Mouse (Mus musculus) G1E (cell line): ENCODE data around the gene Men1. TPM values are rescaled to one million over a fixed set of nuclear protein-coding genes. Genes with fewer than 3 reads are reported as not detected.

Experiments
- ATAC-seq: 2 replicates; pipeline ENCODE4 v1.8.0; 2016; ENCODE audit warnings: mild to moderate bottlenecking; ENCODE audit not compliant: insufficient number of reproducible peaks, poor library complexity, low FRiP score, severe bottlenecking; ENCODE audit errors: extremely low read depth
- DNase-seq: peaks from one replicate; pipeline ENCODE4 v3.0.0; 2012; ENCODE audit warnings: low spot score
- H3K27me3 ChIP-seq: 2 replicates; pipeline ENCODE4 v1.6.1; 2012; ENCODE audit warnings: mild to moderate bottlenecking, low read length, inconsistent platforms; ENCODE audit not compliant: insufficient read depth
- H3K36me3 ChIP-seq: replicated peaks from 2 replicates; pipeline ENCODE3; 2012; ENCODE audit warnings: mild to moderate bottlenecking, inconsistent platforms
- H3K4me1 ChIP-seq: 2 replicates; pipeline ENCODE4 v1.6.1; 2012; ENCODE audit warnings: low read depth, low read length, inconsistent platforms, mixed read lengths; ENCODE audit not compliant: insufficient read depth
- H3K4me3 ChIP-seq: 2 replicates; pipeline ENCODE4 v1.5.1; 2012; ENCODE audit warnings: low read depth, mild to moderate bottlenecking, inconsistent platforms, low read length, moderate library complexity, mixed read lengths
- H3K9me3 ChIP-seq: replicated peaks from 2 replicates; pipeline ENCODE4 v1.6.1; 2012; ENCODE audit warnings: inconsistent platforms
- CTCF ChIP-seq: IDR thresholded peaks from 2 replicates; pipeline ENCODE4 v1.5.1; 2012; ENCODE audit warnings: low read depth, low read length, inconsistent platforms, mixed read lengths
- GATA1 ChIP-seq: IDR thresholded peaks from 2 replicates; pipeline ENCODE4 v1.6.1; 2012; ENCODE audit warnings: borderline replicate concordance, low read length, inconsistent platforms, mixed read lengths
- GATA2 ChIP-seq: IDR thresholded peaks from 2 replicates; pipeline ENCODE4 v1.6.1; 2012; ENCODE audit warnings: low read depth, low read length, inconsistent platforms, borderline replicate concordance
- POLR2AphosphoS5 ChIP-seq: IDR thresholded peaks from 2 replicates; pipeline ENCODE4 v1.6.1; 2012; ENCODE audit warnings: low read depth, low read length, inconsistent platforms; ENCODE audit not compliant: insufficient replicate concordance
- TAL1 ChIP-seq: conservative IDR thresholded peaks from 2 replicates; pipeline ENCODE4 v1.6.1; 2012; ENCODE audit warnings: low read depth, low read length, inconsistent platforms, mixed read lengths
- polyA plus RNA-seq: library from polyadenylated mRNA; stranded (reverse); fragments of >175 nt; gene quantifications from 2 replicates; pipeline ENCODE4 v1.2.3, GENCODE M21; 2012
- total RNA-seq, 2 experiments: library from RNA; stranded (forward) in 1 of 2; stranded (reverse) in 1 of 2; fragments of 200-1000 nt in 1 of 2; fragments of >200 nt in 1 of 2; fragmentation: Nextera tagmentation in 1 of 2; gene quantifications; 2 replicates each; pipeline ENCODE4 v1.2.3; 2014 to 2017

Men1 gene
- total and polyA plus RNA-seq, 3 experiments: 30.9 to 146 (median 53.9) TPM

GRCm38 (mm10) chr19:6342276-6342933 lies 7.6 kb downstream of the Men1 start:
- Histone ChIP-seq H3K27me3 (no peaks in the 10 kb centered on the region), H3K4me1 (peaks cover 47% of the 10 kb centered on the region), H3K36me3 (peaks cover 90% of the 10 kb centered on the region), H3K9me3 (no peaks in the 10 kb centered on the region), H3K4me3 (no peak overlapping the region)
- no peak for TF ChIP-seq GATA2
- TF ChIP-seq GATA1: no peak
- TF ChIP-seq TAL1: no peak
- ATAC-seq: no peak
- no peak for DNase-seq

GRCm38 (mm10) chr19:6343066-6343925 lies 8.5 kb downstream of the Men1 start:
- Histone ChIP-seq H3K4me3 (no peak overlapping the region), H3K4me1 (peaks cover 45% of the 10 kb centered on the region), H3K27me3 (no peaks in the 10 kb centered on the region), H3K36me3 (peaks cover 88% of the 10 kb centered on the region), H3K9me3 (no peaks in the 10 kb centered on the region)
- ATAC-seq (no peak), DNase-seq (no peak)
- TF ChIP-seq GATA1 (no peak), GATA2 (no peak), POLR2AphosphoS5 (no peak), CTCF (no peak), TAL1 (no peak)

- no peak overlapping the region for H3K4me3 ChIP-seq
- no peak for ATAC-seq
Measured at GRCm38 (mm10) chr19:6343996-6344395, 9.2 kb downstream of the Men1 start.

GRCm38 (mm10) chr19:6346023-6346422 lies 11.2 kb downstream of the Men1 start:
- no peak for ATAC-seq
- H3K27me3 ChIP-seq: no peaks in the 10 kb centered on the region
- H3K4me1 ChIP-seq: peaks cover 22% of the 10 kb centered on the region
- no peak for TF ChIP-seq TAL1
- TF ChIP-seq POLR2AphosphoS5: no peak
- no peak for TF ChIP-seq CTCF
- no peak for TF ChIP-seq GATA1
- TF ChIP-seq GATA2: no peak
- H3K9me3 ChIP-seq: no peaks in the 10 kb centered on the region
- H3K4me3 ChIP-seq: no peak overlapping the region
- peaks cover 92% of the 10 kb centered on the region for H3K36me3 ChIP-seq
- no peak for DNase-seq

More at GRCm38 (mm10) chr19:6343996-6344395, 9.2 kb downstream of the Men1 start:
- H3K36me3 ChIP-seq: peaks cover 88% of the 10 kb centered on the region
- H3K4me1 ChIP-seq: peaks cover 40% of the 10 kb centered on the region
- no peaks in the 10 kb centered on the region for H3K9me3 ChIP-seq
- no peak for TF ChIP-seq TAL1
- TF ChIP-seq GATA2: no peak
- H3K27me3 ChIP-seq: no peaks in the 10 kb centered on the region
- no peak for DNase-seq

- Histone ChIP-seq H3K9me3 (no peaks in the 10 kb centered on the region), H3K4me3 (no peak overlapping the region), H3K36me3 (peaks cover 97% of the 10 kb centered on the region), H3K27me3 (no peaks in the 10 kb centered on the region), H3K4me1 (peaks cover 16% of the 10 kb centered on the region)
- no peak for TF ChIP-seq TAL1
- no peak for TF ChIP-seq POLR2AphosphoS5
- TF ChIP-seq CTCF: no peak
- TF ChIP-seq GATA1: no peak
- no peak for TF ChIP-seq GATA2
- ATAC-seq (no peak), DNase-seq (no peak)
Measured at GRCm38 (mm10) chr19:6346661-6347060, 11.9 kb downstream of the Men1 start.

GRCm38 (mm10) chr19:6347615-6348014 lies 12.8 kb downstream of the Men1 start:
- no peak for DNase-seq
- Histone ChIP-seq H3K4me1 (peaks cover 11% of the 10 kb centered on the region), H3K4me3 (no peak overlapping the region), H3K36me3 (peaks cover 94% of the 10 kb centered on the region), H3K27me3 (no peaks in the 10 kb centered on the region), H3K9me3 (no peaks in the 10 kb centered on the region)
- TF ChIP-seq GATA1: no peak
- no peak for TF ChIP-seq CTCF
- TF ChIP-seq GATA2: no peak
- TF ChIP-seq TAL1: no peak
- no peak for TF ChIP-seq POLR2AphosphoS5
- ATAC-seq: no peak
